Mouse (Mus musculus): ENCODE results near the gene Ppme1.

- TF ChIP-seq CTCF (IDR thresholded peaks at IDR 0.05; ENCODE audit: insufficient read depth, low read length): no peak
- TF ChIP-seq POLR2A (IDR thresholded peaks at IDR 0.05; ENCODE audit: borderline replicate concordance, extremely low read depth, low read depth, low read length): no peak
Observed at GRCm38 (mm10) chr7:100354984-100355383, 17.1 kb downstream of the Ppme1 start.

Measured in lung, adult 2 months (tissue).